Mouse (Mus musculus) urinary bladder, adult 18-20 months (tissue): ENCODE results near the gene Ptprm.

Experiments
- DNase-seq, 2 experiments: peaks; one replicate each; pipeline ENCODE4 v3.0.0; 2022; ENCODE audit warnings: low spot score in 2 of 2, mixed read lengths in 2 of 2

Ptprm gene

GRCm38 (mm10) chr17:66779026-66779425, 575.2 kb downstream of the Ptprm start:
- no peak for DNase-seq

DNA sequence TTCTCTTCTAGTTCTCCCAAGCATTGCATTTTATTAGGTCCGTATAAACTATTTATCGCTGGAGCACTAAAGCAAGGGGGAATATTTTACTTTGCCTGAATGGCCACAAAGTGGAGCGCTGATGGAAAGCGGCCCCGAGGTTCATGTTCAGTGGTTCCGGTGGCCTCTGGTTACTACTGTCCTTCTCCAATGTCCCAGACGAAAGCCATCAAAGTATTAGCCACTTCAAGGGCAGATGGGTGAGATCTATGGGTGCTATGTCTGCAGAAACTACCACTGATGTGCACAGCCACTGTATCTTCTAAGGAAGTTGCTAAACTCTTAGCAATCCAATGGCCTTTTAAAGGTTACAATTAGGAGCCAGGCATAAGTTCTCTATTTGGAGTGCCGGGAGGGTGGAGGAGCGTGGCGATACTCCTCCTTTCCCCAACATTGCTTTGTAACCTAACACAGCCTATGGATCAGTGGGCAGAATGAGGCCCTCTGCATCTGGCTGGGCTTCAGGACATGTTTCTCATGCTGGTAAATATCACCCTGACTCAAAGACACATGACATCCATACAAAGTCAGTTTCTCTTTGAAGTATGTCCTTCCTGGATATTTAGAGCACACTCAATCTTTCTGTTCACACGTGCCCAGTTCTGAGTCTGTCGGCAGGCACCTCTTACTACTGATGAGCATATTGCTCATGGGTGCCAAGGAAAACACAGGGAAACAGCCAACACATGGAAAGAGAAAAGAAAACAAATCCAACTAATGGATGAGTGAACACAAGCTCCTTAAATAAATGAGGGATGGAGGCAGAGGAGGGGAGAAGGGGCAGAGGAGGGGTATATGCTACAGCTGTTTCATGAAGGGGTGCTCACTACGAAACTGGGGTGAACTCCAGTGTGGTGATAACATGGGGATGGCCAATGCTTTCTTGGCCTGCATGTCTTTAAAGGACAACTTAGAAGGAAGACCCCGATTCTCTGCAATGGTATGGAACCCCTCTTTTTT, 584.6 kb downstream of the Ptprm start:
- DNase-seq, result no peak

- no peak for DNase-seq
These were observed 585.5 kb downstream of the Ptprm start for GRCm38 (mm10) chr17:66768689-66769275.

- no peak for DNase-seq
These were observed 588.1 kb downstream of the Ptprm start for GRCm38 (mm10) chr17:66766166-66766565.

DNA sequence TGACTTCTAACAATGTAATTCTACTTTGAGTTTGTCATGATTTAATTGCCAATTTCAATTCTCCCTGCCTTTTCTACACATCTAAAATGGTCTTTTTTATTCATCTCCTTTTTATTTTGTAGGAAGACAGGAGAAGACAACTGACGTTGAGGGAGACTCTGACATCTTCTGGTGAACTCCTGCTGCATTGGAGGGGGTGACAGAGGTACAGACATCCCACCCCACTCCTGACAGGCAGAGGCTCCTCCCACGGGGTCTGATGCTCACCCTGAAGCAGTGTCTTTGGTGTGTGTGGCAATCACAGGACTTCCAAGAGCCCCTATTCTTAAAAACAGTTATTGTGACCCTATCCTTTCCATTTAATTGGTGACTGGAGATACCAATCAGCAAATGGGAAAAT, 589.8 kb downstream of the Ptprm start:
- no peak for DNase-seq

GRCm38 (mm10) chr17:66762716-66763115, 591.5 kb downstream of the Ptprm start:
- DNase-seq, result no peak

GRCm38 (mm10) chr17:66761326-66762296, 592.6 kb downstream of the Ptprm start:
- no peak for DNase-seq

DNA sequence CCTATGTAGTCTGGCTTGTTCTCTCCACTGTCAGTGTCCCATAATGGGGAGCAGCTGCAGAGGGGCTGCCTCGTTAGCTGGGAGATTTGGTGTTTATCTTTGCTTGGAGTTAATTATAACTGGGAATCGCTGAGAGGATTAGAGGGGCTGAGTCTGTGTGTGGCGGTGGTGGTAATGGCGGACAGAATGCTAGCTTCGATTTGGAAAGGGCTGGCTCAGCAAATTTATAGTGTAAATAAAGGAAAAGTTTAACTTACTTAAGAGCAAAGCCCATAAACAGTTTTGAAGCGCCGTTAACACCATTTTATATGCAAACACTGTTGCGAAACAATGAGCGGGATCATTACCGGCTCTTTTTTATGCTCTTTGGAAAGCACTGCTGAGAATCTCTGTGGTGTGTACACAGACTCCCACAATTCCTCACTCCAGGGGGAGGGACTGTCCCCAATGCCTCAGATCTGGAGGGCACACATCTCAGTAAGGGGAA, 597.2 kb downstream of the Ptprm start:
- no peak for DNase-seq

DNA sequence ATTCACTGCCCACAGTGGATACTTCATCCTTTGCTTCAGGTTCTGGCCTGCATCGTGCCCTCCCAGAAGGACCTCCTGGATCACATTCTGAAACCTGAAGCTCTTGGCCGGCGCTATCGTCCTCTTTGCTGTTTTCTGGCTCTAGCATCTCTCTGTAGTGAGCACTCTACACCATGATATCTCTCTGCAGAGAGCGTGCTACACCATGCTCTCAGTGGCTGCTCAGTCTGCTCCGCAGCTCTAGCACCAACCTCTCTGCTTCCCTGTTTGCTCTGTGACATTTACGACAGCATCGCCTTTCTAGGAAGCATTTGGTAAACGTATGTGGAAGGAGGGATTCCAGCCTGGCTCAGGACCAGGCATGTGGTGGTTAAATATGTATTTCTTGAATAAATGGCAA, 597.8 kb downstream of the Ptprm start:
- DNase-seq, result no peak

- DNase-seq, result no peak
These were observed 599.0 kb downstream of the Ptprm start for GRCm38 (mm10) chr17:66755191-66755654.

DNA sequence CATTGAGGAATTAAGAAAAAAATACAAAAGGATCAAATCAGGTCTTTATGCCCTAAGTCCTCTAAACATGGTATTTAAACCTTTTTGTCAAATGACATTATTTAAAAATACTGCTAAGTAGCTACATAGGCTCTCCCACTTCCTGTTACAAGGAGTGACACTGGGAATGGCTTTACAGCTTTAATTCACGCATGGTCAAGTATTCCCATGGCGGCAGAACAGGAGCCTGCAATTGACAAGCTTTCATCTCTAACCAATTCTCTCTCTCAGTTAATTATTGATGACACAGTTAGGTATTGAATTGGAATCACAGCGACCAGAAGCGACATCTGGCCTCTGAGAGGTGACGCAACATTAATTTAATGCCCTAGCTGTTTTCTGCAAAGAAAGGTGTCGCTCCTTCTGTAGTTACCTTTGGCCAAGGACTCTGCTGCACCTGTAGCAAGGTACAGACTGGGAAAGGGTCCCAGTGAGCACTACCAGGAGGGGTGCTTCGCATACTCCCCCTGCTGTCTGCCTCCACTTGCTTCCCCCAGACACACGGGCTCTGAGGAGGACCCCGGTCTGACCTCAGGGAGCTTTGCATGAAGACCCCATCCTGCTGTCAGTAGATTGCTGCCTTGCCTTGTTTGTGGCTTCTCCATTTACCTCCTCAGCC, 599.9 kb downstream of the Ptprm start:
- DNase-seq, result no peak

GRCm38 (mm10) chr17:66751746-66752145, 602.5 kb downstream of the Ptprm start:
- DNase-seq, result no peak

DNA sequence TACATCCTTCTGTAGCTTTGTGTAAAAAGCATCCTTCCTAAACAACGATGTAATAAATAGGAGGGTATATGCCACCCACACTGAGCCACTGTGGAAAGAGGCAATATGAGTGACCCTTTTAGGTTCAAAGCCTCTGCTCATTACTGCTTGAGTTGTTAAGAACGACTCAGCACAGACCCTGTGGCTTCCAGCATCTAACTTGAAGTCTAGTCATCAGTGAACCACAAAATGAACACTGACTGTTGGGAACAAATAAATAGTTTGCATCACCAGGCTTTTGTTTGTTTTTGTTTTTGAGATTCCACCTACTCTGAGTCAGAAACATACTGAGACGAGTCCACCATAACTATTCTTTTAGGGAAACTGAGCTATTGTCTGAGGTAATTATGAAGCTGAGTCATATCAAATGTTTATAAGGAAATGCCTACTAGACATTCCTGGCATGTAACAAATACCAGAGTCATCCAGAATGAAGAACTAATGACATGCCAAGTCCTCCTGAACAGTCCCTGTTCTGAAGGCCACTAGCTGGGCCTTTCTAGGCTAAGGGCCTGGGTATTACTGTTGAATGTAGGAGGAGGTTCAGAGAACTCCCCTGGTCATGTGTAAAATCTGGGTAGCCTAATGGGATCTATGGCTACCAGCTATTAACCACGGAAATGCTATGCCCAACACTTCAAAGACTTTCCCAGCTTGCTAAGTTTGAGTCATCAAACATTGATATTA, 603.6 kb downstream of the Ptprm start:
- DNase-seq, result no peak

DNA sequence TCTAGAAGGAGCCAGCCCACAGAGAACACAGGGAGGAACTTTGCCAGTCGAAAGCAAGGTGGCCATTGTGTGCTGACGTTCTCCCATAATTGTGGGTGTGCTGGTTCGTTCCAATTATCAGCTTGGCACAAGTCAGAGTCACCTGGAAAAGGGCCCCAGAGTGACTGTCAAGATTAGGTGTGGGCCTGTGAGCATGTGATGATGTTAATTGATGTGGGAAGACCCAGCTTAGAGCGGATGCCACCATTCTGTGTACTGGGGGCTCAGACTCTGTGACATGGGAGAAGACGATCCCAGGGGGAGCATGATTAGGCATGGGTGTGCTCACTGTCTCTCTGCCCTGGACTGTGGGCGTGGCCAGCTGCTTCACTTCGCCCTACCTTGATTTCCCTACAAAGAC, 604.3 kb downstream of the Ptprm start:
- no peak for DNase-seq

DNA sequence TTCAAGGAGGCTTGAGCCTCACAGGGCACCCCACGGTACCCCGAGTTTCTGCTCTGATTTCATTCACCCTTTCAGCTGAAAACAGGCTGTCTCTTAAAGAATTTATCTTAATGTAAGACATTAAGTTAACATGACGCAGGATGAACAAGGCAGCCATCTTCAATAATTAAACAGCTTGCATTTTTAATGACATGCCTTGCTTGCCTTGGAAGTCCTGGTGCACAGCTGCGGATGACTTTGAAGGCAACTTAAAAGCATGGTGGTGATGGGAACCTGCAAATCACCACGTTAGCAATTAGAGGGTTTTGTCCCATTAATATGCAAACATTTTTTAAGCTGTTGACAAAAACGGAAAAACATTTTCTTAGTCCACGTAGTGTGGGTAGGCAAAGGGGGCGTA, 607.8 kb downstream of the Ptprm start:
- no peak for DNase-seq

GRCm38 (mm10) chr17:66743321-66743720, 610.9 kb downstream of the Ptprm start:
- DNase-seq, result no peak

GRCm38 (mm10) chr17:66738779-66739345, 615.4 kb downstream of the Ptprm start:
- no peak for DNase-seq

- no peak for DNase-seq
These were observed 615.9 kb downstream of the Ptprm start for GRCm38 (mm10) chr17:66738331-66738730.

- DNase-seq, result no peak
These were observed 617.8 kb downstream of the Ptprm start for GRCm38 (mm10) chr17:66736450-66736849.

- no peak for DNase-seq
These were observed 620.7 kb downstream of the Ptprm start for GRCm38 (mm10) chr17:66733541-66733940.
